Mouse (Mus musculus): ENCODE measurements around the gene Cdk15.

GRCm38 (mm10) chr1:59401253-59401652, 144.5 kb downstream of the Cdk15 start:
- TF ChIP-seq CTCF (IDR thresholded peaks at IDR 0.05; ENCODE audit: low read depth, low read length), result no peak
- TF ChIP-seq POLR2A (IDR thresholded peaks at IDR 0.05; ENCODE audit: insufficient read depth, low read length), result no peak
